Mouse (Mus musculus): ENCODE measurements around the gene Ppp6r1.

DNA sequence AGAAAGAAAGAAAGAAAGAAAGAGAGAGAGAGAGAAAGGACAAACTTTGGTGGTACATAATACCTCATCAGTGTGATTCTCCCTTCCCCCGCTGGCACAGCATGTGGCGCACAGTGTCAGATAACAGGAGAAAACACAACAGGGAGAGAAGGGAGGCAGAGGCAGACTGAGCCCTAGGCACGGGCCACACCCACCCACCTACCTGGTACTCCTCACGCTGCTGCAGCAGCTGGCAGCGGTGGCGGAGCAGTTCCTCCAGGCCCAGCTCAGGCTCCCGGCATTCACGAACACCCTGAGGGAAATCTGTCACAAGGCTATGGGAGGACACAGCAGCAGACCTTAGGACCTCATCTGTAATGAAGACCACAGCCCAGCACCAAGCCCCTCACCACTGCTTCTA lies 4.4 kb upstream of the Ppp6r1 start:
- TF ChIP-seq CTCF (IDR thresholded peaks at IDR 0.05; ENCODE audit: borderline replicate concordance, control insufficient read depth, extremely low read depth, insufficient read depth, low read length, poor library complexity), result no peak
- no peak for TF ChIP-seq POLR2A (IDR thresholded peaks at IDR 0.05; ENCODE audit: control insufficient read depth, extremely low read depth, insufficient read depth, low read length, poor library complexity)

Data from thymus, adult 2 months (tissue).